Mouse (Mus musculus): ENCODE results near the gene Sstr3.

- no peak for TF ChIP-seq CTCF (IDR thresholded peaks at IDR 0.05; ENCODE audit: low read depth)
- no peak for TF ChIP-seq EP300 (IDR thresholded peaks at IDR 0.05; ENCODE audit: low read depth)
These were observed 41.9 kb downstream of the Sstr3 start for GRCm38 (mm10) chr15:78502437-78503132.

Measured in liver, postnatal 0 days (tissue).